Mouse (Mus musculus) left cerebral cortex, adult 18-20 months (tissue): ENCODE measurements around the gene Tns1. TPM values are rescaled to one million over a fixed set of nuclear protein-coding genes. Genes with fewer than 3 reads are reported as not detected.

Source experiments
- DNase-seq, 2 experiments: peaks; one replicate each; pipeline ENCODE4 v3.0.0; 2021 to 2022; ENCODE audit warnings: low spot score in 2 of 2, mixed read lengths in 1 of 2
- total RNA-seq, 2 experiments: library from RNA; stranded (reverse); gene quantifications; 2 replicates each; pipeline ENCODE4 v1.2.3; 2021

Tns1 gene
- total RNA-seq, 2 experiments from 2014 or later = 36.7 to 39.6 TPM

DNA sequence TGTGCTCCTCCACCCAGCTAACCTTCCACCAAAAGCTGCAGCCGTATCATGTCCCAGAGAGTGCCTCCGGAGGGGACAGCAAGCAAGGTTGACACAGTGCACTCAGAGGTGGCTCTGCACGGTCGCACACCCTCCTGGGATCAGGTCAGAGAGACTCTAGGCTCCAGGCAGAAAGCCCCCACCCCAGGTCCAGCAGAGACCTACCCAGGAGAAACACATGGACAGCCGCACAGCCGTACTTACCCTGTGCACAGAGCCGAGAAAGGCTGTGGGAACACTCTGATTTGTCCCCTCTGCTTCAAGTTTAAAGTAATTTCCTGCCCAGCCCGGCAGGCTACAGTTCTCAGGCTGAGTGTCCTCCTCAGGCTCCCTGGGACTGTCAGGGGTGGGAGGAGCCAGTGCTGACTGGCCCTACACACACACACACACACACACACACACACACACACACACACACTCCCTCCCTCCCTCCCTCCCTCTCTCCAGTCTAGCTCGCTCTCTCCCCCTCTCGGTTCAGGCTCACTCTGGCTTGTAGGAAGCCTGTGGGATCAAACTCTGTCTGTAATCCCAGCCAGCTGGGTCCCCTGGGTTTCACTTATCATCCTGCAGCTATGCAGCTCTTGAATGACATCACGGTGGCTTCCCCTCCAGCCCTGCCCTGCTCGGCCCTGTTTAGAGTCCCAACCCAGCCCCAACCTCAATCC, 161.4 kb downstream of the Tns1 start:
- DNase-seq = peak in 1 of 2 experiments; percentile 26

DNA sequence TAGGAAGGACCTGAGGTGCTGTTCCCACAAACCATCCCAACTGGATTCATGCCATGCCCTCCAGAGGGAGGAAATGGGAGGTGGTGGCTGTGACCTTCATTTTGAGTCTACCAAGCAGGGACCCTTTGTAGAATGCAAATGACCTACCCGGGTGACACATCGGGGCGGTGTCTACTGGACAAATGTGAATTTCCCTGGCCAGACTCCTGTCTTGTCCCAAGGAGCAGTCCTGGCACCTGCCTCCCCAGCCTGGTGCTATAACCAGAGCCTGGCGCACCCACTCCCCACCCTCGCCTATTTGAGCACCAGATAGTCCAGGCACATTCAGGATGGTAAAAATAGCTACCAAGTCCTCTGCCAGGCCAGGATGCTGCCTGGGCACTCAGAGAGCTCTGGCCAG, 162.2 kb downstream of the Tns1 start:
- DNase-seq = no peak

DNA sequence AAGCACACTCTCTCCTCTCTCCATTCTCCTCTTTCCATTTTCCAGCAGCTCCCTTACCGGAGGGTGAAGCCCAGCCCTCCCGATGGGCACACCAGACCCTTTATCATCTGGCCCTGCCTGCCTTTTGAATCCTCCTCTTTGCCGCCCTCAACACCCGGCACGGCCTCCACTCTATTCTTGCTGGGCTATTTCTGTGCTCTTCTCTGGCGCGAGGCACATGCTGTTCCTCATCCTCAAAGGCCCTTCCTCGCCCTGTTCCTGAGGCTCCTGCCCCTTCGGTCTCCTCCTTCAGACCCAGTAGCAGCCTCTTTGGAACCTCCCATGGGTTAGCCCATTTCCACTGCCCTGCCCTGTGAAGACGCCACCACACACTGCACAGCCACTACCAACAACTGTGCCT, 164.5 kb downstream of the Tns1 start:
- DNase-seq = no peak

DNA sequence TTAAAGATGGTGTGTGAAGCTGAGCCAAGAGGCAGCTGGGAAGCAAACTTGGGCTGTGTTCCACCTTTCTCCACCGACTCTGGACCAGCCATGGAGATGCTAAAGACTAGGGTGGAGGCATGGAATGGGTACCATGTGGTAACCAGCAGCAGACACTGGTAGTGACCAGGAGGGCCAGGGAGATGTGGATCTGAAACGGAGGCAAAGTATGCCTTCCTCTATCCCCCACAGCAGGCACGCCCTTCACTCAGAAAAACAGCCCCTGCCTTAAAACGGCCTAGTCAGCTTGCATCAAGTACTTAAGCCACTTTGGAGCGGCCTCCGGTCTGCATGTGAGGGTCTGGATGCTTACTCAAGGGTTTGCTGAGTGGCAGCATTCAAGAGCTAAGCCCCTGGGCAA, 164.9 kb downstream of the Tns1 start:
- no peak for DNase-seq

DNA sequence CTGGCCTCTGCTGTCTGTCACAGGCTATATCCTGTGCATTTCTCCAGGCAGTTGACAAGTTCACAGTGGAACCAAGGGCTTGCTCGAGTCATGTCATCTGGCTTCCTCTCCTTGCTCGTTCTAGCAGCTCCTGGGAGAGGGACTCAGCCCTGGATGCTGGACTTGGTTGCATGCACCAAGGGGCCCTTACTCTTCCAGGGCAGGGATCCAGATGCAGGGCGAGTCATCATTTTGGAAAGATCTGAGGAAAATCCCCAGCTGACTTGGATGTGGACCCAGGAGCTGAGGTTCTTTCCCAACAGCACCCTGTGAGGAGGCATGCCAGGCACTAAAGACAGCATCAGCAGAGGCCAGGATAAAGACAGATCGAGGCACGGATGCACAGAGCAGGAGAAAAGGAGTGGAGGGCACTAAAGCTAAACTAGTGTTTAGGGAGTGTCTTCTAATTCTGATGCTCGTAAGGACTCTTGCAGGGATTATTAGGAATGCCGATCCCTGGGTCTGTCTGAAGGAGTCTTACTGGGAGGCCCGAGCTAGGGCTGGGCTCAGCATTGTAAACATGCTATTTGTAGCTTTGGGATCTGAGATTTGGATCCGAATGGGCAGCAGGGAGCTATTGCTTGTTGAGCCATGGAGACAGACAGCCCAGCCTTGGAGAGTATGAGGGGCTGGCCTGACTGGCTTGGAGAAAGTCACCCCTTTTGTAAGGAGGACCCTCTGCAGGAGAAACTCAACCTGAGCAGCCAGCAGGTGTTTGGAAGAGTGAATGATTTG, 165.9 kb downstream of the Tns1 start:
- DNase-seq = no peak

DNA sequence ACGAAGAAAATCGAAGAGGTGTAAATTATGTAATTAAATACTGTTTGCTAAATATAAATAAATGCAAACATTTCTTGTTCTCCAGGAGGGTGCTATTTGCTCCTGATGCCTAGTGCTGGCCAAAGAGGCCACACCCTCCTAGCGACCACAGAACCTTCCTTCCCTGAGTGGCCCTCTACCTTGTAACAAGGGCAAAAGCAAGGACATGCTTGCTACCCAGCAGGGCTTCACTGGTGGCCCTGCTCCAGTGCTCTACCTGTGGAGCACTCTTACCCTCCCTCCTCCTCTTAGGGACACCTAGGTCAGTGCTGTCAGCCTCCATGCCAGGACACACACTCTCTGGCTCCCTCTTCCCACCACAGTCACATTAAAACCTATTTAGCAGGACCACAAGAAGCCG, 166.8 kb downstream of the Tns1 start:
- DNase-seq = no peak

DNA sequence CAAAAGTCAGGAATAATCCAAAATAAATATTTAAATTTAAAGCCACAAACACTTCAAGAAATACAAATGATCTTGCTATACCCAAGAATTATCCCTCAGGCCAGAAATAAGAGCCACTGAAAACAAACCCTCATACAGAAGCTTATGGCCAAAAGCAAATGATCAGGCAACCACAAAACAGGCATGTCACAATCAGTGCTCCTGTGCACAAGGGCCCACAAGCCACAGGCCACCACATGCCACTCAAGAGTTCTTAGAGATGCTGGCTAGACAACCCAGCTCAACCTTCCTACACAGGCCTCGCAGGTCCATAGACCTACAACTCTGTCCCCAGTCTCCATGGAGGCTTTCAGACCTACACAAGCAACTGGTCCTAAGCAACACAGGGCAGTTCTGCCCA, 167.9 kb downstream of the Tns1 start:
- no peak for DNase-seq

DNA sequence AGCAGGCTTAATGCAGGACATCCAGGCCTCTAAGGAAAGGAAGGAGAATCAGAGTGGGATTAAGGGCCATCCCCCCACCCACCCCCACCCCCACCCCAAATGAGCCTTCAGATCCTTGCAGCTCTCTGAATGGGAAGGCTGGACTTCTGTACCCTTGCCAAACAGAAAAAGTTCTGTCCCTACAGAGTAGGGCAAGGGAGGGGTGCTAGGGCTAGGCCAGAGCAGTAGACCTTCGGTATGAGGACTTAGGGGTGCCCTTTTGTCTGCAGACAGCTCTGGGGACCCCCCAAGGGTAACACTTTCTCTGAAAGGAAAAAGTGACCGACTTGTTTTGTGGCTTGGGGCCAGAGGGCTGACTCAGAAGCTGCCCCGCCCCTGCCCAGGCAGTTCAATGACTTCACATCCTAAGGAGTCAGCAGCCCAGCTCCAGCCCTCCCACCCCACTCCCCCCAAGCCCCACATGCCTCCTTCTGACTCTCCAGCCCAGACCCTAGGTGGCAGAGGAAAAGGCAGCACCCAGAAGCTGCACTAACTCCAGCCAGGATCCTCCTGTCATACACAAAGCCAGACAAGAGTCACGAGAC, 168.9 kb downstream of the Tns1 start:
- DNase-seq = no peak

DNA sequence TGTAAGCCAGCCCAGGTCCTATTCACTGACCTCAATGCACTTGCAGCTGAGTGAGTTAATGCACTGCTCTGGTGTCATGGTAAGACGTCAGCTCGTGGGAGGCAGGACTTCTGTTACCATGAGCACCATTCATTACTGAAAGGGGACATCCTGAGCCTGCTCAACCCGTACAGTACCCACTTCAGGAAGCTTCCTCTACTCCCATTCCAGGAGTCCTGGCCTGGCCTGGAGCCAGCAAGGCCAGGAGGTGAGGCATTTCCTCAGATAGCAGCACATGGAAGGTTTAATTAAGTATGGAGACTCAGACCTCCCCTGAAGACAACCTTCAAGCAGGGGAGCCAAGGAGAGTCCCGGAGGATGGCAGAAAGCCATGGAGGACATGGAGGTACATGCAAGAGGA, 169.6 kb downstream of the Tns1 start:
- DNase-seq = no peak

DNA sequence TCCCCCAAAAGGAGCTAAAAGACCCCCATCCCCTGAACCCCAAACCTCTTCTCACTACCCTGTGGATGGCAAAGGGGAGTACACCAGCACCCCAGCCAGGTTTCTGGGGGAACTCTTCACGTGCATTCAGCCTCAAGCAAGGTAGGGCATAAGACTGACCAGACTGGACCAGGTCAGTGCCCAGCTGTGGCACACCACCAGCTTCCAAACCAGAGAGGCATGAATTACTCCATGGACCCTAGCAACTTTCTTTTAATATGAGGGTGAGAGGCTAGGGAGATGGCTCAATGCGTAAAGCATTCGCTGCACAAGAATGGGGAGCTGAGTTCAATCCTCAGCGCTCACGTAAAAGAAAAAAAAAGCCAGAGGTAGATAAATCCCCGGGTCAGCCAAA, 170.2 kb downstream of the Tns1 start:
- no peak for DNase-seq

DNA sequence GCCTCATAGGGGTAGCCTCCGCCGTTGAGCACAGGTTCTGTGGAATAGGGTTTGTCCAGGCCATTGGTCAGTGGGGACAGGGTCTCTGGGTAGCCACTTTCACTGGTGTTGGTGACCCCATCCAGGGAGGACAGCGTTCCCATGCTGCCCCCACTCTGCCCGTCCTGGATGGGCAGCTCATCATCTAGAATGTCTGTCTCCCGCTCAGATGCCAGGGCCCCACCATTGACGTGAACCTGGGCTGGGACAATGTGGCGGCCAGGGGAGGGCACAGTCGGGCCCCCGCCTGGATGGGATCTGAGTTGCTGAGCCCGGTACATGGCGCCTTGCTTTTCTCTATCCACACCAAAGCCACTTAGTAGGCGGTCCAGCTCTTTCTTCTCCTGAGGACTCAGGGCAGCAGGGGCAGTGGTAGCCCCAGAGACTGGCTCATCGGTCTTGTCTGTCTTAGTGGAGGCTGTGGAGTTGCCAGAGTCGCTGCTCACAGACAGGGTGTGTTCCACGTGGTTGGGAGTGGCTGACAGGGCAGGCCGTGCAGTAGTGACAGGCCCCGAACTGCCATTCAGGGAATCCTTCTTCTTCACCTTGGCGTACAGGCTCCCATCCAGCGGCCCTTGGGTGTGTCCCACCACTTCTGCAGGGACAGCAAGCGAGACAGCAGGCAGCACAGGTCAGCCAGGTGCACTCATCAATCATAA, 170.8 kb downstream of the Tns1 start:
- no peak for DNase-seq

DNA sequence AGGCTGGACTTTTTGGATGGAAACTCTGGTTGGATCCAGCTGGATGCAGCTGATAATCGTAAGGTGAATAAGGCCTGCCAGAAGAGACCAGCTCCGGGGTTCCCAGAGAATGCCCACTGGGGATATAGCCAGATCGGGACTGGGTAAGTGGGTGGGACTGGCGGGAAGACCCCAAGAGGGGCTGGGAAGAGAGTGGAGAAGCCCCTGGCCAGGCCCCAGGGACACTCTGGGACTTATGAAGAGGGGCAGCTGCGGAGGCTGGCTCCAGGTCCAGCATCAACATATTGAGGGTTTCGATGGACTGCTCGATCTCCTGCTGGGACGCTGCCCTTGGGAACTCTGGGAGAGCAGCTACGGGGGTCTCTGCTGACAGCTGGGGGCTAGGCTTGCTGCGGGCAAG, 171.7 kb downstream of the Tns1 start:
- DNase-seq = no peak

DNA sequence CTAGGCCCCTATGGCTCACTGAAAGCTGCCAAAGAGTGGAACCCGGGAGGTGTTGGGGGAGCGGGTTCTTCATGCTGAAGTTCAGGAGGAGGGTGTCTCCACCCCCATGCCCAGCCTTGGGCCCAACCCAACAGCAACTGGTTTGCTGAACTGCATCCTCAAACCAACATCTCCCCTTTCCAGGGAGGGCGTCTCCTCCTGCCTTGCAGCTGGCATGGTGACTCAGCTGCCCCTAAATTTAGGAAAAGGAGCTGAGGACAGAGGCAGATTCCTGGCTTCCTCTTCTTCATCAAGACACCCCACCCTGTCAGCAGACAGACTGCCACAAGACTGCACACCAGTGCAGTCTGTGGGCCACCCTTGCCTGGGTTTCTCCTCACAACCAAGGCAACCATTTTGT, 173.1 kb downstream of the Tns1 start:
- DNase-seq = no peak

DNA sequence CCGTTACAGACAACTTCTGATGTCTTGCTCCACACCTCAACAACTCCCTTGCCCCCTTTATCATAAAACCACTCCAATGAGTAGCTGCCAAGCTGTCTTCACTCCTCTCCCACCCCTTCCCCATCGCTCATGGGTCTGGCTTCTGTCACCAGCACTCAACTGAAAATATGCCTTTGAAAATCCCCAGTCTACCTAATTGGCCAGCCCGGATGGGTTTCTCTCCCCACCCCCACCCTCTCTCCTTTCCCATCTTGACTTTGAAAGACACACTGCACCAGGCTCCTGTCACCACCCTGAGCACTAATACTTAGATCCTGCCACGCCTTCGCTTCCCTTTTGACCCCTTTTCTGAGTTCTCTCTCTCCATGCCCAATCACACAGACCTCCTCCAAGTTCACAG, 175.5 kb downstream of the Tns1 start:
- no peak for DNase-seq

DNA sequence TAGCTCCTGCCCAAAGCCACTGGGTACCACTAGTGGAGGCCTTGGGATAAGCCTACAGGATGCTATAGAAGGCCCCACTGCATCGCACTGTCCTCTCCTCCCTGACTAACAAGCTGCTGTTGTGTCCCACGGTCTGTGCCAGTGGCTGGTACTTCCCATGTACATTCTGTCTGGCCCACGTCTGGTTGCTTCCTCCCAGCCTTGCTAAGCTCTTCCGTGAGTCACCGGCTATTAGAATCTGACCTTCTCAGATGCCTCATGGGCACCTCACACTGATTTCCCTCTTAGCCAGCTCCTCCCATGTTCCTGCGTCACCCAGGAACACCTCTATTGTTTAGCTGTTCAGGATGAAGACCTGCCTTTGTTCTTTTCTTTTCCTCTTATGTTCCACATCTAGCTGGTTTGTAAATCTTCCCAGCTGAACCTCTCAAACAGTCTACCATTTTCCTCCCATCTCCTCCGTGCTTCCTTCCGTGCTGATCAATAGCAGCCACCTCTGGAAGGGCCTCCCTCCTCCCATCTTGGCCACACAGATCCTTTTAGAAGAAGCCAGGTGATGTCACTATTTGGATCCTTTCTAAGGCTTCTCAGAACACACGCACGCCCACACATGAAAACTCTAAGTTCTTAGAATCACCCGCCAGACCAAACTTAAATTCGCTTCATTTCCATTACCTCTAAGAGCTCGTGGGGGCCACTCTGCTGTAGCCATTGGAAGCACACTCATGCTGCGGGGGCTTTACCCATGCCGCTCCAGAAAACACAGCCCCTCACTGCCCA, 176.5 kb downstream of the Tns1 start:
- no peak for DNase-seq

DNA sequence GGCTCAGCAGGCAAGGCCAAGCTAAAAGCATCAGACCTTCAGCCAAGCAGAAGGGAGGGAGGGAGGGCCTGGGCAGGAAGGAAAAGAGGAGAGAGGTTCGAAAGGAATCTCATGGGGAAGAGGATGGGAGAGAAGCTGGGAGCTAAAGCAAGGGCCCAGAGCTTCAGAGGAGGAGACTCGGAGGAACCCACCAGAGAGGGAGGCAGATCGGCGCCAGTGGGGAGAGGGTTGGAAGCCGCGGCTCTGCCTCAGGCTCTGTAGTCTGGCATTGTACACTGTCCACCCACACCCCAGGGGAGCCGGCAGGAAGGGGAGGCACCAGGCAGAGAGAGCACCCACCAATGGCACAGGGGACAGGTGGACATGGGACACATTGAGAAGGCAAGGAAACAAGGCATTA, 177.5 kb downstream of the Tns1 start:
- DNase-seq = no peak

DNA sequence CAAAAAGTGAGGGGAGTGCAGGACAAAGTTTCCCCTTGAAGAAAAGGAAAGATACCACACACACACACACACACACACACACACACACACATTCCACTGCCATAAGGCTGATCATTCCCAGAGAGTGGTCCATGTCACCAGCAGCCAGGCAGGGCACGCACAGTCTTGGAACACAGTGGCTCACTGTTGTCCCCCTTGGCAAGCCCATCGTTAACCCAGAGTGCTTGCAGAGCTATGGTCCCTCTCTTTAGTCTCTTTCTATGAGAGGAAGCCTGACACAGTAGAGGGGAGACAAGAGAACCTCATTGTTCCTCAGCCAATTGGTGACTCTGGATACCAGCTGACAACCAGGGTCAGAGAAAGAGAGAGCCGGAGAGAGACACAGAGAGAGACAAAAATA, 179.9 kb downstream of the Tns1 start:
- DNase-seq = no peak

DNA sequence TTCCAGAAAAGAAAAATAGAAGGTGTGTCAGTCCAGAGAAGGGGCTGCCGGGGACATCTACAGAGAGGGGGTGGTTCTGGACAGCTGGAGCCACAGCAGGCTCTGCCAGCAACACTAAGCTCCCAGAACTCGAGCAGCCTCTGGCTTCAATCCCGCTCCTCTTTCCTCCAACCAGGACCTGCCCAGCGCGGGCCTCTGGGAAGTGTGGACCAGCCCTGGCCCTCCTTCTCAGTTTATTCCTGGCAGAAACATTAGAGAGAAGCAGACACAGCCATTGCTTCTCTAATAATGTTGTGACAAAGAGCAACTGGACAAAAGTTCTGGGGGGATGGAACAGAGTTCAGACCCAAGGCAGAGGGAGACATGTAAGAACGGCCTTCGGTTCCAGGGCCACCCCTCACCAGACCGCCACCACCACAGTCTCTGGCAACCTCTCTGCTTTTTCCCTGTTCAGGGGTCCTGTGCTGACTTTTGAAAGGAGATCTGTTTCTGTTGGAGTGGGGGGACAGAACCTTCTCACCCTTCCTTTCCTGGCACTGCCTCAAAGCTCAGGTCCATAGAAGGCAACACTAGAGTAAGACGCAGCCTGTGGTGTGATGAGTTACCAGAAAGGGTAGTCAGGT, 180.5 kb downstream of the Tns1 start:
- peak in 1 of 2 experiments; percentile 47 for DNase-seq

DNA sequence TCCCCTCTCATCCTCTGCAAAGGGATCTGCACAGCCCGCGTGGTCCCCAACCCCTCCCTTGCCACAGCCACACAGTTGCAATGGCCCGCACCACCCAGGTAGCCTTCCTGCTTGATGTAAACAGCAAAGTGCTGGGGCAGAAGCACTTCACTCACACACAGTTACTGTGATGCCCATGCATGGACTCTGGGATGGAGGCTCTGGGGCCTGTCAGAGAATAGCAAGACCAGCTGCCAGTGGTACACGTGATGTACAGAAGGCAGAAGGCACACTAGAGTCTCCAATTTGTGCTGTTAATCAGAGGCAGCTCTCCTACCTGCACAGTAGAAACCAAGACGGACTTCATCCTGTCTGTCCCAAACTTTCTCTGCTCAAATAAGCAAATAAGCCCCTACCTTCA, 181.0 kb downstream of the Tns1 start:
- DNase-seq = no peak

DNA sequence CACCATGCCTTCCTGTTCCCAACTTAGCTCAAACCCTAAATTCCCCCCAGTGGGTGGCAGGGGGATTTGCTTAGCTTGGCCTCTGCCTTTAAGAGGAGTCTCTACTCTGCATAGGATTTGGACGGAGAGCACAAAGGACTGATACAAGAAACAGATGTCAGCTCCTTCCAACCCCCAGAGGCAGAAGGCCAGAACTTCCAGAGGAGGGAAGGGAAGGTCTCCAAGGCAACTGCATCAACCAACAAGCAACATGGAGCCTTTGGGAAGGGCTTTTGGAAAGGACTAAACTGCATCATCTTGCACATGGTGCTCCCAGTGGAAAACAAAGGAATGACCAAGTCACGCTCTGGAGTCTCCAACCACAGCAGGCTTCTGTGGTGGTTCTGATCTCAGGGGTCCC, 182.0 kb downstream of the Tns1 start:
- no peak for DNase-seq

DNA sequence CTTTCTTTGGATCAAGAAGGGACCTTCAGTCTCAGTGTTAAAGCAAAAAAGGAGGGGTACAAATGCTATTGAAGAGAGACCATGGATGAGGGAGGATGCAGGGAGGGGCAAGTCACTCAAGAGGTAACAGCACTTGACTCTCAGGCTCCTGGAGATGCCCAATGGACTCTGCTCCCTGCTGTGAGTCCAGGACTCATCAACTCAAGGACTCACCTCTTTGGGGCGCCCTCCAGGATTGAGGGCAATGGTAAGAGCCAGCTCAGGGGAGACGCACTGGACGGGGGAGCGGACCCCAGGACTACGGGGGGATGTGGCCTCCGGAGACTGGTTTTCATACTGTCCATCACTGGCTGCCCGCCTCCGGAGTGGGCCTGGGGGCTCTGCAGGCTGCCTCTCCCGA, 182.6 kb downstream of the Tns1 start:
- no peak for DNase-seq
